Mouse (Mus musculus) thymus, adult 2 months (tissue): Measurements from ENCODE around the gene Ikzf3.

Source experiments
- CTCF ChIP-seq: fragments of 200-500 bp; IDR thresholded peaks from 2 replicates; pipeline ENCODE4 v1.5.1; 2012; ENCODE audit warnings: mild to moderate bottlenecking, control low read depth, low read length, moderate library complexity, borderline replicate concordance; ENCODE audit not compliant: control insufficient read depth, poor library complexity, insufficient read depth; ENCODE audit errors: extremely low read depth
- POLR2A ChIP-seq: fragments of 200-500 bp; IDR thresholded peaks from 2 replicates; pipeline ENCODE4 v1.6.1; 2012; ENCODE audit warnings: mild to moderate bottlenecking, low read length, control low read depth, moderate library complexity; ENCODE audit not compliant: control insufficient read depth, poor library complexity, insufficient read depth; ENCODE audit errors: extremely low read depth

- TF ChIP-seq CTCF (no peak), POLR2A (no peak)
Measured at GRCm38 (mm10) chr11:98582551-98583264, 36.9 kb upstream of the Ikzf3 start.
